Mouse (Mus musculus) frontal cortex, adult 2 months (tissue): ENCODE measurements around the gene Rims4. TPM values are rescaled to one million over a fixed set of nuclear protein-coding genes. Genes with fewer than 3 reads are reported as not detected.

Experiments used
- DNase-seq, 2 experiments: peaks; one replicate each; pipeline ENCODE4 v3.0.0; 2022; ENCODE audit warnings: low spot score in 1 of 2; ENCODE audit errors: extremely low spot score in 1 of 2
- polyA plus RNA-seq: library from polyadenylated mRNA; depleted of rRNA; stranded (reverse); fragments of >200 nt; gene quantifications from 2 replicates; pipeline ENCODE4 v1.2.3, GENCODE M21; 2012

The Rims4 gene
- polyA plus RNA-seq, 1 experiment, result 28.5 TPM

DNA sequence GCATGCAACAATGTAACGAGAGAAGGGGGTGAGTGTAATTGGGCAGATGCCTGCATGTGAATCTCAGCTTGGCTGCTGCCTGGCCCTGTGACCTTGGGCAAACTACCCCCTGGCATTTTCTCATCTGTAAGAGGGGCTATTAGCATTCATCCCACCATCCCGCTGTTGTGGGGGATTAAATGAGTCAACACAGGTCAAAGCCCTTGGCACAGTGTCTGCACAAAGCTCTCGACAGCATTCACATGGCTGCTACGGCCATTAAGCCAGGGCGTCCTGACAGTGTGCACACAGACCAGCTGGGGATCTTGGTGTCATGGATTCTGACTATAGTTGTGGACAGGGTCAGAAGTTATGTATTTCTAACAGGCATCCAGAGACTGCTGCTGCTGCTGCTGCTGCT is 43.6 kb downstream of the Rims4 start:
- DNase-seq, result no peak

DNA sequence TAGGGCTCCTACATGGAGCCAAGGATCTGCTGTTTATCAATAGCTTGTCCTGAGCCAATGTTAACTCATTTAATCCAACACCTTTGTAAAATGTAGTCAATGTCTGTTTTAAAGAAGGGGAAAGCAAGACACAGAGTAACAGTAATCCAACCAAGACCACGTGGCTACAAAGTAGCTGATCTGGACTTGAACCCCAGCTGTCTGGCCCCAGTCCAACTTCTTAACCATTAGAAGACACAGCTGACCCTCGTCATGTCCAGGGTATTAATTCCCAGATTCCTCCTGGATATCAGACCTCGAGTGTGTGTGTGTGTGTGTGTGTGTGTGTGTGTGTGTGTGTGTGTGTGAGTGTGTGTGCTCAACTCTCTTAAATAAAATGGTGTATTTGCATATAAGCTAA is 46.6 kb downstream of the Rims4 start:
- no peak for DNase-seq

DNA sequence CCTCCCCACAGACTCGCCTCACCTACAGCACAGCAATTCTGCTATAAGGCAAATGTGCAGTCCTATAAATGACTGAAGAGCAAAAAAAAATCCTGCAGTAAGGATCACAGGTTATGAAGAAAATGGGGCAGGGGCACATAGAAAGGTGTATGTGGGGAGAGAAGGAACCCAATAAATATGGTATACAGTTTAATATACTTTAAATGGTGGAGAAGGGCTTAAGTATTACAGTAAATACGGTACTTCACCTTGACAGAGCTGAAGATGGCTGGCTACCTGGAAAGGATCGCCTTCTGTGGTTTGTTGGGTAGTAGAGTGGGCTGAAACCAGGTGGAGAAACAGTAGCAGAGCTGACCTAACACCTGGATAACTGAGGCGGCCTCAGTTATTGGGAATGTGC is 47.2 kb downstream of the Rims4 start:
- DNase-seq, result no peak

DNA sequence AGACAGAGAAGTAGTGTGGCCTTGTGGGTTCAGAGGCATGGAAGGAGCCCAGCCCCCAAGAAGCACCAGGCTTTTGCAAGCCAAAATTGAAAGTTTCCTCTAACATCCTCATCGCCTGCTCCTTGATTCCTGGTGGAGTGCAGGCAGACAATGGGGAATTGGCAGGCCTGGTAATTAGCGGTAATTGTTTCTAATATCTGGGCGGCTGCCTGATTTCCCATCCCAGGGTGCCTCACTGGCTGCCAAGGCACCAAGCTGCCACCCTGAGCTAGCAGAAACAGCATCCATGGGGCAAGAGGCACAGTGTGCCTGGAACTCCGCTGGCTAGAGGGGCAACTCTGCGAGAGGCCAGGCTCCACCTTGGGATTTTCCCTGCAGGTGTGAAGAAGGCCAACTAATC is 48.7 kb downstream of the Rims4 start:
- DNase-seq, result no peak

DNA sequence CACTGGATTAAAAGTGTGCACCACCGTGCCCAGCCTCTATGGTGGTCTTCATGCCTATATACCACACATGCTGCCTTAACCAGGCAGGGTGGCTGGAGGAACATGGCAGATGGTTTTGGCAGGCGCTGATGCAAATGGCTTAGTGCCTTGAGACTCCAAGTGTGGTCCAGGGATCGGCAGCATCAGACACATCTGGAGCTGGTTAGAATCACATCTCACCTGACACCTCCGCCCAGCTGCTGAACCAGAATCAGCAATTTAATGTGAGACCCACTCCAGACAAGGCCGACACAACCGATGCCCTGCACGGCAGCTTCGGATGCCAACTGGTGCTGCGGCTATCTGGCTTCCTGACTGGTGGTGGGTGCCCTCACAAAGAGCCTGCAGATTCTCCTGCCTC is 52.4 kb downstream of the Rims4 start:
- DNase-seq, result no peak

DNA sequence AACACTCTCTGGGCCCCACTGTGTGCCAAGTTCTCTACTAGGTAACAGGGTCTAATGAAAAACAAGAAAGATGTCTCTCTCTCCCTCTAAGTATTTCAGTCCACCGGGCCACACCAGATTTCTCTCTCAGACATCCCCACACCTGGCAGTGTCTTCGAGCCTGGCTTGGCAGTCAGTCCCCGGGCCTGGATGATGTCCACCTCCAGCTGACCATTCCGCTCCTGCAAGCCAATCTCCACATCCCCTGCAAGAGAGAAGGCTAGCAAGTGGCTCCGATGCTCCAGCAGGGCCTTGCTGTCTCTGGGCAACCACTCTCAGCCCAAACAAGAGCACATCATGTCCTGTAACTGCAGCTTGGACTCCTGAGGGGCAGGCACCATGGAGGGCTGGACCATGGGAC is 53.2 kb downstream of the Rims4 start:
- DNase-seq, result no peak

DNA sequence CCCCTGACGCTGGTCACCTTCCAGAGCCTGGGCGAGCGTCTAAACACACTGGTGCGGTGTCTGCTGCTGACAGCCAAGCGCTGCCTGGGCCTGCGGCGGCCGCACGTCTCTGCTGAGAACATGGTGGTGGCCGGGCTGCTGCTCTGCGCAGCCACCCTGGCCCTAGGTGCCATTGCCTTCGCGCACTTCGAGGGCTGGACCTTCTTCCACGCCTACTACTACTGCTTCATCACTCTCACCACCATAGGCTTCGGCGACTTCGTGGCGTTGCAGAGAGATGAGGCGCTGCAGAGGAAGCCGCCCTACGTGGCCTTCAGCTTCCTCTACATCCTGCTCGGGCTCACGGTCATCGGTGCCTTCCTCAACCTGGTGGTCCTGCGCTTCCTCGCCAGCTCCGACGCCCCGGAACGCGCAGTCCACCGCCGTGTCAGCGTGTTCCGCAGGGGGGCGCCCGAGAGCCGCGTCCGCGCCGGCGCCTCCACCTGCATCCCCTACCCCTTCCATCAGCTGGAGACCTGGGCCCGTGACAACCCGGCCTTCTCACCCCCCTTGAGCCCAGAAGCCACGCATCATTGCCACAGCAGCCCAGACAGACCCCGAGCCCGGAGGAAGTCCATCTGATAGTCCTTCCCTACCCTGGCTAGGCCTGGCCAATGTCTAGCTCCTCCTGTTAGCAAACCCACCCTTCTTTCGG is 60.1 kb downstream of the Rims4 start:
- peak in 1 of 2 experiments; percentile 68 for DNase-seq

DNA sequence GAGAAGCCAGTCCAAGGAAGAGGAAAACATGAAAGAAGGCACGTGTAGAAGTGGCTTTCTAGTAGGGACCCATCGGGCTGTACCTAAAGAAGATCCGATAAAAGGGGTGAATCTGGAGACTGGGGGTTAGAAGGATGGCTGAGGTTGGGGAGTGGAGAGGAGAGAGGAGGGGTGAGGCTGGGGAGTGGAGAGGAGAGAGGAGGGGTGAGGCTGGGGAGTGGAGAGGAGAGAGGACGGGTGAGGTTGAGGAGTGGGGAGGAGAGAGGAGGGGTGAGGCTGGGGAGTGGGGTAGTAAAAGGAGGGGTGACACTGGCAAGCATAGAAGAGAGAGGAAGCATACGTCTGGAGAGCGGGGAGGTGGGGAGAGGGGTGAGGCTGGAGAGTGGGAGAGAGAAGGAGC is 61.2 kb downstream of the Rims4 start:
- DNase-seq, result no peak

DNA sequence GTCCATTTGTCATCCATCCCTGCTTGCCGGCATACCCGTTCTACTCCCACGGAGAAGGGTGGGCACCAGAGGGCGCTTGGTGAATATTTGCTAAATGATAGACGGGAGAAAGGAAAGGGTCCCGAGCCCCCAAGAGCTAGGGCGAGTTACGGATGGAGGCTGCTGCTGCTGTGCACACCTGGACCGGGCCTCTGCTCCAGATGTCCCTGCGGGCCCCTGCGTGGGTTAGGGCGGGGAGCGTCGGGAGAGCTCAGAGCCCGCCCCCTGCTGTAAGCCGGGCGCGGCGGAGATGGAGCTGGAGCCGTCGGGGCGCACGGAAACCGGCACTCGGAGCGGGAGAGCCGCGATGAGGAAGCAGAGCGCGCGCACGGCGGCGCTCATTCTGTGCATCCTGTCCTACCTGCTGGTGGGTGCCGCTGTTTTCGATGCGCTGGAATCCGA is 65.0 kb downstream of the Rims4 start, which contains the start of gene Kcnk15:
Gene Kcnk15, plus strand, starts transcription at position 191 of the 441 bp plus-strand sequence.
- DNase-seq, result no peak

DNA sequence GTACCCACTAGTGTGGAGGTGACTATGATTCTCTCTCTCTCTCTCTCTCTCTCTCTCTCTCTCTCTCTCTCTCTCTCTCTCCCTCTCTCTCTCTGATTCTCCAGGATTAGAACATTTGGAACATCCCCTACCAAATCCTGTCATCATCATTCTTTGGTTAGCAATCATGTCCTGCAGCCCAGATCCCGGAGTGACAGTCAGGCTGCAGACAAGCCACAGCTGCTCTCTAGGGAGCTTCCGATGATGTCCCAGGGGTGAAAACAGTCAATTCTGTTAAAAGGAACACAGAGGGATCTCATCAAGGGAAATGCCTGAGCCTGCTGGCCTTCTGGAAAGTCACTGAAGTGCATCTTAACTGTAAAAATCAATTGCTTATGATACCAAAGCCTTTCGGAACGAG is 76.4 kb downstream of the Rims4 start:
- DNase-seq, result no peak

DNA sequence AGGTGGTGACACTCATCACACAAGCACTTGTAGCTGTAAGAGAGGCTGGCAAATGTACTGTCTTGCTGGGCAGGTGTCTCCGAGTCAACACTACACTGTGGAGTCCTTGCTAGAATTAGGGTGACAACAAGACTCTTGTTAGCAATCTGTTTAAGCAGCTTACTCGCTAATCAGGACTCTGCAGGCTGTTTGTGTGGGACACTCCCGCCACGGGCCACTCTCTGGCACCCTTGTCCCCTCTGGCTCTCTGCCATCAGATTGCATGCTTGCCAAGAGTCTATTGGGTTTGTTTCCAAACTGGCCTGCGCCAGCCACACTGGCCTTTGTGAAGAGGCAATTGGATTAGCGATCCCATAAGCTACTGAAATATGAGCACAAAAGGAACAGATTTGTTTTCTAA is 79.0 kb downstream of the Rims4 start:
- peak in 1 of 2 experiments; percentile 51 for DNase-seq

DNA sequence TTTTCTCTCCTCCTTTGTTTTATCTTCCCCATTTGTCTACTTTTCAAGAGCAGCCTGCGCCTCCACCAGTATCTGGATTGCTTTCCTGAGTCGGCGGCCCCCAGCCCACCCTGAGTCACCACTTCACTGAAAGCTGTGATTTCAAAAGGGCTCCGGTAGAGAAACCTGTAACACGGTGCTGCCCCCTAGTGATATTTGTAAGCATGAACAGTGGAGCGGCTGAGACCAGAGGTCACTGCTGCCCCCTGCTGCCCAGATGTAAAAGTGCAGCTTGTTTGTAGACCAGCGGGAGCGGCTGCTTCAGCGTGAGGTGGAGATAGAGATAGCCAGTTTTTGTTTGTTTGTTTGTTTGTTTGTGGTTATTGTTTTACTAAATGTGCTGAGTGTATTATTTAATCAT is 80.4 kb downstream of the Rims4 start:
- peak; percentile 49 to 94 for DNase-seq

DNA sequence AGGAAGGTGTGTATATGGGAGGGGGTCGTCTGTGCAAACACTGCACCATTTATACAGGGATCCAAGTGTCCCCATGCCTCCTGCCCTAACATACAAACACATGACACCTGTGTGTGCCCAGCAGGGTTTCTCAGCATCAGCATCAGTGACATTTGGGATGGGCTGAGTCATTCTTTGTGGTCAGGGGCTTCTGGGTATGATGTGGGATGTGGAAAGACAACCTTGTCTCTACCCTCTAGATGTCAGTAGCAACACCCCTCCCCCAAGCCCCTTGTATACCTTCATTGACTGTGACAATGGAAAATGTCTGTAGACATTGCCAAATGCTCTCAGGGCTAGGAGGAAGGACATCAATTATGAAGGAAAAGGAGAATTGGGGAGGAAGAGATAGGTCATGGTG is 87.3 kb downstream of the Rims4 start:
- no peak for DNase-seq

DNA sequence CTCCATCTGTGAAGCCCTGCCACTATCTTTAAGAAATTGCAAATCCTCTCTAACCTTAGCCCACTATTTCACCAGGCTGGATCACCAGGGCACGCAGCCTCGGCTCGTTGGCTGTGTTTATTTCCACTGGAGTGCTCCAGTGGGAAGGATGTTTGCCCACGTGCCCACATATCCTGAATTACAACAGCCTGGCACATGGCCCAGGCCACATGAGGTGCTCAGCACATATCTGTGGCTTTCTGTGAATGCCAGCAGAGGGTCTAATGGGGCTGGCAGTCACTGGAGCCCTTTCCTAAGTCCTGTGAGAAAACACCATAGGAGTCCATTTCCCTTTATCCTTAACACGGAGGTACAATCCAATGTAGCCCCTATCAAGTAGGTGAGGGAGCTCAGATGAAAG is 92.0 kb downstream of the Rims4 start:
- DNase-seq, result no peak

DNA sequence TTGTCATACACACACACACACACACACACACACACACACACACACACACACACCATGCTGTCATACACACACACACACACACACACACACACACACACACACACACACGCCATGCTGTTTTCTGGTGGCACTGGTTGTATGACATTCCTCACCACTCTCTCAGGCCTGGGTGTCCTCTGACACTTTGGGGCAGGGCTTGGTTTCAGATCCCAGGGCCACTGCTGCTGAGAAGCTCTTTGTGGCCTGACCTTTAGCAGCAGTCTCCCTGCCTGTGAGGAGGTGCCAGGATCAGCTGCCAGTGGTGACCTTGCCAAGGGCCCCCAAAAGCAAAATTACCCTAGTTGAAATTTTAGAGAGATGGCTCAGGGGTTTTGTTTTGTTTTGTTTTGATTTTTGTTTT is 92.6 kb downstream of the Rims4 start:
- no peak for DNase-seq

DNA sequence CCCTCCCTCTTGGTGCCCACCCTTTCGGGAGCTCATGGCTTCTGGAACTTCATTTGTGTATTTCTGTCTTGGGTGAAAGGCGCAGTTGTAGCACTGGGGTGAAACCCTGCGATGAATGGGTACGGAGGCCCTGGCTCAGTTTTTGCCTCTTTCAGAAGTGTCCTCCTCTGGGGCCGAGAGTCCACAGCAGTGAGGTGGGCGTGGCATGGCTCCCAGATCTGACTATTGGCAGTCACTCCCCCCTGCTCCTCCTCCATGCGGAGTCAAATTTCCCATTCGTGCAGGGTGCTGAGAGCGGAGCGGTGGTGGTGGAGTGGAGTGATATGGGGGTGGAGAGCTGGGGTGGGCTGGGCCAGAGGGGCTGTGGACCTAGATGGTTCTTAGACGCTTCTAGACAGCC is 94.7 kb downstream of the Rims4 start:
- no peak for DNase-seq

DNA sequence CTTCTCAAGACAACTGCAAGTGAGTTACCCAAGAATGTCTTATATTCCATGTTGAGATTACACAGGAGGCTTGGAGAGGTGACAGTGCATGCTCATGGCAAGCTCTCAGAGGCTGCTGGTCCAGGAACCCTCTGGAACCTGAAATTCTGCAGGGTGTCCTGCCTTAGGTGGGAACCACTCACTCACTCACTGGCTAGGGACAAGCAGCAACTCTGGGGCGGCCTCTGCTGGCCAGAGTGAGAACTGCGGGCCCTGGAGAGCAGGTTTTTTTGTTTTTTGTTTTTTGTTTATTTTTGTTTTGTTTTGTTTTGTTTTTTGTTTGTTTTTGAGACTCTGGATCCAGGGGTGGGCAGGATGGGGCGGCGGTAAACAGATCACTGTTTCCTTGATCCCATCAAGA is 95.2 kb downstream of the Rims4 start:
- peak in 1 of 2 experiments; percentile 53 for DNase-seq

DNA sequence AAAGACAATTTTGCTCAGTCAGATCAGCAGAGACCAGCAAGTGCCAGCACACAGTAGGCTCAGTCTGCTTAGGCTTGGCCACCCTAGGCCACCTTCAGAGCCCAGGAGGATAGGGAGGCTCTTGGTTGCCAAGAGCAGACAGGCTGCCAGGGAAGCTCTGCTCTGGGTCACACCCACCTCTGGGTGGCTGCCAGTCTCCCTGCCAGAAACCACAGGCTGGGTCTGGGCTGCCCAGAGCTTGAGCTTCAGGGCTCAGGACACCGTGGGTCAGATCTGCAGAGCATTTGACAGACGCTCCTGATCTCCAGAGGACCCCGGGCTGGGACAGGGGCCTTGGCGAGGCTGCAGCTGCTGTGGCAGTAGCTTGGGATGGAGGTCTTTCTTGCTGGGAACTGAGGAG is 97.9 kb downstream of the Rims4 start, which contains the start of gene Ccn5:
Gene Ccn5, plus strand, starts transcription at position 255 of the 400 bp plus-strand sequence.
- peak in 1 of 2 experiments; percentile 12 for DNase-seq

DNA sequence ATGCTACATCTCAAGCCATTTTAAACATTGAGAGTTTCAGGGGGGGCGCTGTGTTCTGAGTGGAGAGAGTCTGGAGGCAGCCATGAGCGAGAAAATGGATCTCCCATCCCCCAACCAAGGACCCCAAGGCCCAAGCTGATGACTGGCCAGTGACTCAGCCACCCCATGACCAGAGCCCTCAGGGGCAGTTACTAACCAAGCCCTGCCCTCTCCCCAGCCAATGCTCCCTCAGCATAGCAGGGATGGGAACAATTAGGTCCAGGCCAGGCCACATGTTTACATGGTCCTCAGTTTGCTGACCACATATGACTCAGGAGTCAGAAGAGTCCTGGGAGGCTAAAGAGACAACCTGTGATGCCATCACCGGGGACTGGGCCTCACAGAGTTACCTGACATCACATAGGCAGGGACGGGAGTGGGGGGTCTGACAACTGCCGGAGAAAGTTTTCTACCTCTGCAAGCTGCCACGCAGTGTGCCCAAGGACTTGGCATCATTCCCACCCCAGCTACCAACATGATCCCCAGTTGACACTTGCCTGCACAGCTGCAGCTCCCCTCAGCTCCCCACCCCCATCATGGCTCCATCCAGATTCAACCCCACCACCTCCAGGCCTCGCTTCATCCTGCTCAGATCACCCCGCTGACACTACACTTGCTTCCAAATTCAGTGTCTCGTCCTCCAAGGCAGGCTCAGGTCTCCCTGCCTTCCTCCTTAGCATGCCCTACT is 103.6 kb downstream of the Rims4 start:
- no peak for DNase-seq

DNA sequence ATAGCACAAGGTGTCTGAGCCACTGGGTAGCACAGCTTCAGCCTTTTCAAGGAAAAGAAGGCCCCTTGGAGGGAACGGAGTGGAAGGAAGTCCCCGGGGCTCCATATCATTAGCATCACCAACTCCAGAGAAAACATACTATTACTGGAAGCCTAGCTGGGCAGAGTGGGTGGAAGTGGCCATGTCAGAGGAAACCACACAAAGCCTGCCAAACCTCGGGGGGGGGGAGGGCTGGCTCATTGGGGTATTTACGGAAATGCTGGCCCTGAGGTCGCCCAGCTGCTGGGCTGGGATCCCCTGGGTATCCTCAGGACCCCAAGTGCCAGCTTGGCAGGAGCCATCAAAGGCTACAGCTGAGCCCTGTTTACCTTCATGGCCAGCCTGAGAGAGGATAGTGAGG is 105.4 kb downstream of the Rims4 start:
- no peak for DNase-seq
